Mouse (Mus musculus) myocyte (in vitro differentiated cells): ENCODE measurements around the gene Rgs3.

ENCODE experiments used
- E2F4 ChIP-seq: IDR thresholded peaks from one replicate; pipeline ENCODE4 v1.6.1; 2011; ENCODE audit warnings: mild to moderate bottlenecking, control low read depth, moderate library complexity; ENCODE audit not compliant: insufficient read depth
- MAX ChIP-seq: IDR thresholded peaks from one replicate; pipeline ENCODE4 v1.6.1; 2011; ENCODE audit warnings: low read depth, mild to moderate bottlenecking, control low read depth
- MYOD1 ChIP-seq, 3 experiments: IDR thresholded peaks; one replicate each; pipeline ENCODE4 v1.6.1; 2011; ENCODE audit warnings: control low read depth in 2 of 3, low read depth in 2 of 3, mild to moderate bottlenecking in 2 of 3, moderate library complexity in 1 of 3; ENCODE audit not compliant: insufficient read length in 2 of 3, control insufficient read depth in 1 of 3
- MYOG ChIP-seq, 3 experiments: IDR thresholded peaks; one replicate each; pipeline ENCODE4 v1.6.1; 2011; ENCODE audit warnings: control low read depth in 2 of 3, low read depth in 2 of 3, mild to moderate bottlenecking in 2 of 3; ENCODE audit not compliant: insufficient read length in 2 of 3, control insufficient read depth in 1 of 3, insufficient read depth in 1 of 3
- POLR2A ChIP-seq: IDR thresholded peaks from one replicate; pipeline ENCODE4 v1.6.1; 2011; ENCODE audit warnings: low read depth, mild to moderate bottlenecking, control low read depth, moderate library complexity; ENCODE audit not compliant: insufficient read length
- POLR2AphosphoS2 ChIP-seq: IDR thresholded peaks from one replicate; pipeline ENCODE4 v1.6.1; 2011; ENCODE audit warnings: low read depth, control low read depth; ENCODE audit not compliant: insufficient read length
- REST ChIP-seq: IDR thresholded peaks from one replicate; pipeline ENCODE4 v1.6.1; 2011; ENCODE audit warnings: mild to moderate bottlenecking, control low read depth, moderate library complexity; ENCODE audit not compliant: insufficient read depth, insufficient read length
- USF1 ChIP-seq: IDR thresholded peaks from one replicate; pipeline ENCODE4 v1.6.1; 2011; ENCODE audit warnings: low read depth, mild to moderate bottlenecking, control low read depth, moderate library complexity

GRCm38 (mm10) chr4:62722021-62722426, 162.4 kb downstream of the Rgs3 start:
- TF ChIP-seq E2F4 = no peak
- TF ChIP-seq MAX = no peak
- TF ChIP-seq POLR2A = no peak
- TF ChIP-seq MYOG (IDR thresholded peaks at IDR 0.05; ENCODE audit: control insufficient read depth in 1 of 3, insufficient read depth in 1 of 3, insufficient read length in 2 of 3, low read depth in 2 of 3) = peak in 1 of 3 experiments; percentile 2
- TF ChIP-seq MYOD1 (IDR thresholded peaks at IDR 0.05; ENCODE audit: control insufficient read depth in 1 of 3, insufficient read length in 2 of 3, low read depth in 2 of 3) = no peak
- no peak for TF ChIP-seq POLR2AphosphoS2
- no peak for TF ChIP-seq REST
- no peak for TF ChIP-seq USF1
